Mouse (Mus musculus) intestine, postnatal 0 days (tissue): ENCODE data around the gene Ggcx. TPM values are rescaled to one million over a fixed set of nuclear protein-coding genes. Genes with fewer than 3 reads are reported as not detected.

Experiments used
- ATAC-seq: fragments of 200-750 bp; cut with Nextera tagmentation; 2 replicates; pipeline ENCODE4 v1.8.0; 2017; ENCODE audit warnings: mild to moderate bottlenecking, moderate TSS enrichment, moderate library complexity
- H3K27ac ChIP-seq: fragments of 300-500 bp; sonication (generic); 2 replicates; pipeline ENCODE4 v1.5.1; 2014; ENCODE audit warnings: mild to moderate bottlenecking, low read depth, low read length, moderate library complexity
- H3K27me3 ChIP-seq: fragments of 300-500 bp; sonication (generic); replicated peaks from 2 replicates; pipeline ENCODE4 v1.6.1; 2014; ENCODE audit warnings: low read length, mixed read lengths; ENCODE audit not compliant: control insufficient read depth, insufficient read depth
- H3K36me3 ChIP-seq: fragments of 300-500 bp; sonication (generic); 2 replicates; pipeline ENCODE4 v1.6.1; 2014; ENCODE audit warnings: mild to moderate bottlenecking, moderate library complexity; ENCODE audit not compliant: control insufficient read depth, insufficient read depth
- H3K4me1 ChIP-seq: fragments of 300-500 bp; sonication (generic); replicated peaks from 2 replicates; pipeline ENCODE4 v1.6.1; 2014; ENCODE audit warnings: antibody characterized with exemption, low read length, mixed read lengths; ENCODE audit not compliant: control insufficient read depth, insufficient read depth
- H3K4me2 ChIP-seq: fragments of 300-500 bp; sonication (generic); replicated peaks from 2 replicates; pipeline ENCODE4 v1.6.1; 2014; ENCODE audit warnings: low read depth, mild to moderate bottlenecking, moderate library complexity
- H3K4me3 ChIP-seq: fragments of 300-500 bp; sonication (generic); 2 replicates; pipeline ENCODE4 v1.5.1; 2014; ENCODE audit warnings: low read depth, low read length
- H3K9ac ChIP-seq: fragments of 300-500 bp; sonication (generic); 2 replicates; pipeline ENCODE4 v1.6.1; 2014; ENCODE audit warnings: mild to moderate bottlenecking, low read depth, low read length
- H3K9me3 ChIP-seq: fragments of 300-500 bp; sonication (generic); 2 replicates; pipeline ENCODE4 v1.6.1; 2016; ENCODE audit warnings: mixed run types; ENCODE audit not compliant: control insufficient read depth
- CTCF ChIP-seq: sonication (generic); IDR thresholded peaks from 2 replicates; pipeline ENCODE4 v1.5.1; 2016; ENCODE audit warnings: low read depth, mild to moderate bottlenecking, control low read depth, antibody characterized with exemption, moderate library complexity
- WGBS: fragments of 180-500 bp; shearing (Covaris S2); extraction: QIAGEN DNeasy Blood & Tissue Kit; methylation state at CpG from one replicate; pipeline ENCODE4 v1.1.7; 2014; 5-methylcytosine and 5-hydroxymethylcytosine counted together
- polyA plus RNA-seq: library from polyadenylated mRNA; unstranded; fragments of >200 nt; fragmentation: Nextera tagmentation; extraction: Ambion mirVana; gene quantifications from 2 replicates; pipeline ENCODE4 v1.2.1, GENCODE M21; 2015

Gene Ggcx
- polyA plus RNA-seq, 1 experiment from 2014 or later = 6.8 TPM

- 91% methylated on average over 7 of the region's 7 CpGs for WGBS
- no peak for ATAC-seq
- Histone ChIP-seq H3K4me1 (peaks cover 3% of the 10 kb centered on the region; the same call in 1 of the 2 replicates), H3K4me3 (no peak overlapping the region), H3K27ac (no peak overlapping the region), H3K9ac (no peak overlapping the region), H3K36me3 (peaks cover 40% of the 10 kb centered on the region), H3K27me3 (no peaks in the 10 kb centered on the region), H3K9me3 (no peaks in the 10 kb centered on the region), H3K4me2 (no peak overlapping the region)
- no peak for TF ChIP-seq CTCF
Measured at GRCm38 (mm10) chr6:72383952-72384351, 30.2 kb upstream of the Ggcx start.

DNA sequence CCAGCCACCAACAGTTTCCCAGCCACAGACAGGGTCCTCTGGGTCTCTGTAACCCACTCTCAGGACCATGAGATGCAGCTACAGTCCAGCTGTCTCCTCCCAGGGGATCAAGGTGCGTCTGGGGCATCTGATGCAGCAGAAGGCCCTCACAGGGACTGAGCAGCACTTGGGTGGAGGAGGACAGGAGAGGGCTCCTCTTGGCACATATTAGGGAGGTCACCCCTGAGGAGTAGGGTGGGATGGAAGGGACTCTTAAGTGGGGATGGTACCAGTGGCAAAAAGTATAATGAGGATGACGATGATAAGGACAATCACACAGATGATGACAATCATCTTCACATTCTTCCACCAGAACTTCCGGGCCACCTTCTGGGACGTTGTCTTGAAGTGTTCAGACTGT is 28.9 kb upstream of the Ggcx start:
- TF ChIP-seq CTCF = no peak
- Histone ChIP-seq H3K36me3 (peaks cover 40% of the 10 kb centered on the region), H3K27ac (no peak overlapping the region), H3K9me3 (no peaks in the 10 kb centered on the region), H3K4me3 (no peak overlapping the region), H3K27me3 (no peaks in the 10 kb centered on the region), H3K9ac (no peak overlapping the region), H3K4me2 (no peak overlapping the region), H3K4me1 (peaks cover 5% of the 10 kb centered on the region; the same call in 1 of the 2 replicates)
- WGBS = 79% methylated on average over 4 of the region's 4 CpGs
- ATAC-seq = no peak

DNA sequence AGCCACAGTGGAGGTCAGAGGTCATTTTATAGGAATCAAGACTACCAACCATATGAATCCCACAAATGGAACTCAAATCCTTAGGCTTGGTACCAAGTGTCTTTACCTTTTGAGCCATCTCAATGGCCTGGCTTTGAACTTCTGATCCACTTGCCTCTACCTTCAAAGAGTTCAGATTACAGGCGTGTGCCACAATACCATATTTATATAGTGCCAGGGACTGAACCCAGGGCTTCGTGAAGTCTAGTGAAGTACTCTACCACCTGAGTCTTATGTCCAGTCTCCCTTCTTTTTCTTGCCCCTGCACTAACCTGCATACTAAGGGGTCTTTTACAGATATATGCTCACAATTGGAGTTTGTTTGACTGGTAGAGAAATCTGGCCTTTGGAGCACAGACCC is 27.5 kb upstream of the Ggcx start:
- ATAC-seq = no peak
- WGBS = 97% methylated on average over 2 of the region's 2 CpGs
- H3K27me3 ChIP-seq = no peaks in the 10 kb centered on the region
- no peaks in the 10 kb centered on the region for H3K9me3 ChIP-seq
- H3K4me3 ChIP-seq = no peak overlapping the region
- H3K4me2 ChIP-seq = no peak overlapping the region
- H3K9ac ChIP-seq = no peak overlapping the region
- no peak overlapping the region for H3K27ac ChIP-seq
- TF ChIP-seq CTCF = no peak
- H3K36me3 ChIP-seq = peaks cover 40% of the 10 kb centered on the region
- H3K4me1 ChIP-seq = peaks cover 5% of the 10 kb centered on the region; the same call in 1 of the 2 replicates

DNA sequence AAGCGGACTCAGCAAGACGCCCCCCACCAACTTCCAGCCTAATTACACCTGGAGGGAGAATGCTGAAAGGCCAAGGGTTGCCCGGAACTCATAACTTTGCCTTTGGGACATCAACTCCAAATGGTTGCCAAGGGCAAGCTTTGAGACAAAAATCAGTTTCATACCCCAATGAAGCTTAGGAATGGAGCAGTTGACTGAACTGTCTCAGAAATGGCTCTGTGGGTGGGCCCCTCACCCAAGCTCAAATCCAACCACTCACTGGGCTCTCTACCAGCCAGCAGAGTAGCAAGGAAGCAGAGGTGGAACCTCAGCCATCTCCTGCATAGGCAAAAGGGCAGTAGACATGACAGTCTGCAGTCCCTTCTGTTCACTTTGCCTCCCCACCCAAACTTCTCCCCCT is 26.3 kb upstream of the Ggcx start:
- no peak for TF ChIP-seq CTCF
- H3K4me2 ChIP-seq = no peak overlapping the region
- no peak overlapping the region for H3K4me3 ChIP-seq
- H3K4me1 ChIP-seq = peaks cover 5% of the 10 kb centered on the region; the same call in 1 of the 2 replicates
- H3K9ac ChIP-seq = no peak overlapping the region
- no peaks in the 10 kb centered on the region for H3K9me3 ChIP-seq
- H3K36me3 ChIP-seq = peaks cover 40% of the 10 kb centered on the region
- no peak for ATAC-seq
- no peak overlapping the region for H3K27ac ChIP-seq
- no peaks in the 10 kb centered on the region for H3K27me3 ChIP-seq
- WGBS = 96% methylated on average over 3 of the region's 3 CpGs

GRCm38 (mm10) chr6:72388266-72388665 is 25.8 kb upstream of the Ggcx start:
- Histone ChIP-seq H3K4me1 (peaks cover 5% of the 10 kb centered on the region; the same call in 1 of the 2 replicates), H3K4me2 (peak overlapping the region; percentile 78), H3K27ac (no peak overlapping the region), H3K9ac (no peak overlapping the region), H3K4me3 (no peak overlapping the region), H3K36me3 (peaks cover 40% of the 10 kb centered on the region), H3K9me3 (no peaks in the 10 kb centered on the region), H3K27me3 (no peaks in the 10 kb centered on the region)
- ATAC-seq = no peak
- WGBS = 62% methylated on average over 10 of the region's 10 CpGs
- no peak for TF ChIP-seq CTCF

DNA sequence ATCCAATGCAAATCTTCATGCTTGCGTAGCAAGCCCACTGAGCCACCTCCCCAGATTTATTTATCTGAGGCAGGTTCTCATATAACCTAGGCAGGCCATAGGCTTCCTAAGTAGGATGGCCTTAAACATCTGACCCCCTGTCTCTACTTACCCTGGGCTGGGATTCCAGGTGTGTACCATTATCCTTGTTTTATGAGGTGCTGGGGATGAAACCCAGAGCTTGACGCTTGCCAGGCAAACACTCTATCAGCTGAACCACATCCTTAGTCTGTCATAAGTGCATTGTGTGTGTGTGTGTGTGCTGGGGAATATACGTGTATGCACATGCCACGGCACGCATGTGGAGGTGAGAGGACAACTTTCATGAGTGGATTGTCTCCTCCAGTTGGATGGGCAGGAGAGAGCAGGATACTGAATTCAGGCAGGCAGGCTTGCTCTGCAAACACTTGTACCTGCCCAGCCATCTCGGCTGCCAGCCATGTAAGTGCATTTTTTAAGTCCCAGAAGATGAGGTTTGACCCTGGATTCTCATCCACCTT is 25.2 kb upstream of the Ggcx start:
- ATAC-seq = no peak
- Histone ChIP-seq H3K27ac (peak overlapping the region; percentile 99; the same call in 1 of the 2 replicates), H3K27me3 (no peaks in the 10 kb centered on the region), H3K4me2 (peak overlapping the region; percentile 78), H3K9me3 (no peaks in the 10 kb centered on the region), H3K4me3 (peak overlapping the region; percentile 64), H3K36me3 (peaks cover 39% of the 10 kb centered on the region), H3K4me1 (peaks cover 5% of the 10 kb centered on the region; the same call in 1 of the 2 replicates), H3K9ac (peak overlapping the region; percentile 91; the same call in 1 of the 2 replicates)
- TF ChIP-seq CTCF = no peak
- 74% methylated on average over 6 of the region's 6 CpGs for WGBS

DNA sequence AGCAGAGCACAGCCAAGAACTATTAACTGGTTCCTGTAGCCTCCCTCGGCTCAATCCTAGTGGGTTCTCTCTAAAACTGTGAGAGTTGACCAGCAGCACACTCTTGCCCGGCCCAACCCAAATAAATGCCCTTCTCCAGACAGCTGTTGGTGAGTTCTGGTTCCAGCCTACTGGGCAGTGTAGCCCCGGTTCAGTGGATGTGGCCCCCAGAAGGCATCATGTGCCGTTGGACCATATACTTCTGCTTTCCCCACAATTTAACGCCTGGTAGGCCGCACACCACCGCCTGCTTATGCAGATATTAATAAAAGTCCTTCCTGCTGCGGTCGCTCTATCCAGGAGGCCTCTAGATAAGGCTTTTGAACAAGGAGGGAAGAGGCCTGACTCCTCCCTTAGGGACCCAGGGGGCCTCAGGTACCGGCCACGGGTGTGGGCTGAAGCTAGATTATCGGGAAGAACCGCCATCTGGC is 24.6 kb upstream of the Ggcx start:
- ATAC-seq = peak; percentile 57
- 6% methylated on average over 13 of the region's 13 CpGs for WGBS
- Histone ChIP-seq H3K9ac (peak overlapping the region; percentile 91), H3K9me3 (no peaks in the 10 kb centered on the region), H3K27ac (peak overlapping the region; percentile 99), H3K36me3 (peaks cover 33% of the 10 kb centered on the region), H3K4me1 (peaks cover 5% of the 10 kb centered on the region; the same call in 1 of the 2 replicates), H3K4me3 (peak overlapping the region; percentile 64), H3K27me3 (no peaks in the 10 kb centered on the region), H3K4me2 (peak overlapping the region; percentile 78)
- no peak for TF ChIP-seq CTCF
